Mouse (Mus musculus) gastrocnemius, postnatal 25 days (tissue): Measurements from ENCODE around the gene Atg4b. TPM values are rescaled to one million over a fixed set of nuclear protein-coding genes. Genes with fewer than 3 reads are reported as not detected.

Experiments used
- DNase-seq: peaks from one replicate; pipeline ENCODE4 v3.0.0; 2022
- long read RNA-seq, 2 experiments: library from polyadenylated mRNA; stranded (forward); transcript quantifications; one replicate each; pipeline ENCODE4 v2.0.0; 2021
- total RNA-seq, 2 experiments: library from RNA; stranded (reverse); gene quantifications; 1 replicate in 1 of 2; 2 replicates in 1 of 2; pipeline ENCODE4 v1.2.3; 2021

Gene Atg4b
- total RNA-seq = 10 to 100 TPM; 24.4 to 26.3 TPM
- long read RNA-seq, experiment 1, full-length matches to known transcripts = 8 of 15 reads
- long read RNA-seq, experiment 1, partial matches to known transcripts = 5 of 15 reads
- long read RNA-seq, experiment 1, other reads (novel, unspliced or antisense) = 2 of 15 reads
- long read RNA-seq, experiment 2, full-length matches to known transcripts = 11 of 27 reads
- long read RNA-seq, experiment 2, partial matches to known transcripts = 11 of 27 reads
- long read RNA-seq, experiment 2, other reads (novel, unspliced or antisense) = 5 of 27 reads

DNA sequence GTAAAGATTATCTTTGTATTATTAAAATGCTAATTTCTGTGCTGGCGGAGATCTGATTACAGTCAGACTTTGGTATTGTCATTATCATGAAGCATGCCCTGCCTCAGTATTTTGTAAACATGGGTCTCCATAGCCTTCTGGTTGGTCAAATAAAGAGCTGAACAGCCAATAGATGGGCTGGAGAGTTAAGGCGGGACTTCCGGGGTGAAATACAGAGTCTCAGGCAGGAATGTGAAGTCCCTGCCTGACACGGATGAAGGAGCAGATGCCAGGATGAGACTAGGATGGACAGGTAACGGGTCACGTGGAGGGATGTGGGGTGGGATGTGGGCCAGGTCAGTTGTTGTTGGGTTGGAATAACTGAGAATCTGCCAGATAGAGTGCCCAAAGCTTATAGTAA, at the start of gene Atg4b:
TSS of gene Atg4b (plus strand) at position 211 of the 400 bp plus-strand sequence.
- DNase-seq = no peak

DNA sequence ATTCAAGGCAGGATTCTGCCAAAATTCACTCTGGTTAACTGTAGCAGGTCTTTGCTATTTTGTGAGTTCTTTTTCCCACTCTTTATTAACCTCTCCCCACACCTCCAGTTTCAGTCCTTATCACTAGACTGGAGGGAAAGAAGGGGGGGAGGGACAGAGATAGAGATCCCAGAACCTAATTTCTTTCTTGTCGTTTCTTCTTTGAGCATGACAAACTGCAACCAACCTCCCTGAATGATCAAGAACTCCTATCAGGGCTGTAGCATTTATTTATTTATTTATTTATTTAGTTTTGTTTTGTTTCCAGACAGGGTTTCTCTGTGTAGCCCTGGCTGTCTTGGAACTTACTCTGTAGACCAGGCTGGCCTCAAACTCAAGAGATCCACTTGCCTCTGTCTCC, 49.2 kb upstream of the Atg4b start:
- no peak for DNase-seq

DNA sequence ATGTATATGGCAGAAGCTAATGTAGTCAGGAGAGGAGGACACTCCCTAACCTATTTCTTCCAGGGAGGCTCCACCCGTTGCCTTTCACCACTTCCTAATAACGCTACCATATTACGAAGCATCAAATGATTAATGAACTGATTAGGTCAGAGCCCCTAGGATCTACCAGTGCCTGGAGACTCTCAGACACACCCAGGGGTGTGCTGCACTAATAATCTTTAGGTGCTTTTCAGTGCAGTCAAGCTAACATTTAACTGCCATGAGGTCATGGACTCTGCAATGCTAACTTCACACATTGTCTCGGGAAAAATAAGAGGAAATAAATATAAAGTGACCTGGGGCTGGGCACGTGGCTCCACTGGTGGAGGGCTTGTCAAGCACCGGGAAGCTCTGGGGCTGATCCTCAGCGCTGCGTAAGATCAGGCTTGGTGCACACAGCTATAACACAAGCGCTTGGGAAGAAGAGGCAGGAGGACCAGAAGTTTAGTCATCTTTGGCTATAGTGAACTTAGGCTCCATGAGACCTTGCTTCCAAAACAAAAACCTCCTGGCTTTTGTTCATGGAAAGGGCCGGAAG, 47.7 kb upstream of the Atg4b start:
- DNase-seq = no peak

DNA sequence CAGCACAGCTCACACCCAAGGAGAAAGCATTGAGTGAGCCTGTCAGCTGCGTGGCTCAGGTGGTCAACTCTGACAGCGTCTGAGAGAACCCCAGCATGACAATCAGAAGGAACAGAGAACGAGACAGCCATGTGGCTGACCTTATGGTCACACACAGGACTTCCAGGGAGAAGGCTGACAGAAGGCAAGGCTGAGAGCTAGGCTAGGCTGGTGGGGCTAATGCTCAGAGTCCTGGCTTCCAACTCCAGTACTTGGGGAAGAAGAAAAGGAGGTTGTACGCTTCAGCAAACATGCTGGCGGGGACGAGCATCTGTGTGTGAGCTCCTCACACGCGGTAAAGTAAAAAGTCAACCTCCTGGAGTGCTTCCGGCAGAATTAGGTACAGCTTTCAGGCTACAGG, 47.0 kb upstream of the Atg4b start:
- DNase-seq = no peak

DNA sequence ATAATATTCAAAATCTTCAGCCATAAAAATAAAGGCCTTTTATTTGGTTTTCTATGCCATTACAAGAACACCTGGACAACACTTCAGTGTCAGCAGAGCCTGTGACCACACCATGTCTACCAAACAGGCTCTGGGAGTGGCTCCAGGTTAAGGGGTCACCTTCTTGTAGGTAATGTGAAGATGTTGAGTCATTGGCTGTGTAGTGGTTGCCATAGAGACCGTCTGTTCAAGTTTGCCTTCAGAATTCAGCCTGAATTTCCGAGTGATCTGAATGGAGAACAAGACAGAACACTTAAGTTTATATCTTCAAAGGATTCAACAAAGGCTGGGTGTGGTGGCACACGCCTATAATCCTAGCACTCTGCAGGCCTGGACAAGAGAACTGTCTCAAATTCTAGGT, 45.9 kb upstream of the Atg4b start:
- DNase-seq = no peak

DNA sequence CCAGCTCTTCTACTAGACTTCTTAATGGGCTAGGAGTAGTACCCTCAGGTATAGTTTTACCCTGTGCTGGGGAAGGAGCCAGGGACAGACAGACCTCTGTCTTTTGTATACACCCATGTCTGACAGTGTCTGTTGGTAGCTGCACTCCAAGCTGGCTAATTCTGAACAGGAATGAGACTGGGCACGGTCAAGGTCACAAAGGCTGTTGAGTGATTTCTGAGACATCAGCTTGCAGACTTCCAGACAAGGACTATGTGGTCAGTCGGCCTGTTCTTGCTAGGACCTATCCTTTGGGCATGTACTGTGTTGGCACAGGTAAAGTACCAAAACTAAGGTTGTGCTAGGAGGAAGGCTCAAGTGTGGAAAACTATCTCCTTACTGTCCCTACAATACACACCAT, 35.1 kb upstream of the Atg4b start:
- no peak for DNase-seq

DNA sequence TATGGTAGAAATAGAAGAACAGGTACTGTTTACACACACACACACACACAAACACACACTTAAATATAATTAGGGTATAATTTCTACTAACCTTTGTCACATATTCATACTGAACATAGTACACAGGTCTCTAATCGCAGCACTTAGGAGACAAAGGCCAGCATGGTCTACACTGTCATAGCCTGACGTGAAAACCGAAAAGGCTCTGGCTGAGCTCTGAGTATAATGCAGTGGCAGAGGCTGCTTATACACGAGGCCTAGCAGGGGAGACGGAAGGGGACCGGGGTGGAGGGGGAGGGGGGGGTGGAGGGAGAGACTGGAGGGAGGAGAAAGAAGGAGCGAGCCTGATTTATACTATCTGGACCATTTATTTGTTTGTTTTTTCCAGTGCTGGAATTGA, 29.7 kb upstream of the Atg4b start:
- no peak for DNase-seq

DNA sequence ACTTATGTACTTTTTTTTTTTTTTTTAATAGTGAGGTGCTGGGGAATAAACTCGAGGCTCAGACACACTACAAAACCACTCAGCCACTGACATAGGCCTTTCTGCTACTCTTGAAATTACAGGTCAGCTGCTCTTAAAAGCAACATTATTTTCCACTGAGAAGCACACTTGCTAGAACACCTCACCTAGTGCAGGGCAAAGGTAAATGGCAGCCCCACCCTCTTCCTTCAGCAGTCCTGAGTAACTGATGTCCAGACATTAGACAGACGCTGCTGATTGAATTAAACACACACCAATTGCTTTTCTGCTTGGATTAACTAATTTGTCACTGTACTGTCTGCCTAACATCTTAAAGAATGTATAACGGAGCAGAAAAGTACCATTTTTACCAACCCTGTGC, 26.7 kb upstream of the Atg4b start:
- DNase-seq = no peak

DNA sequence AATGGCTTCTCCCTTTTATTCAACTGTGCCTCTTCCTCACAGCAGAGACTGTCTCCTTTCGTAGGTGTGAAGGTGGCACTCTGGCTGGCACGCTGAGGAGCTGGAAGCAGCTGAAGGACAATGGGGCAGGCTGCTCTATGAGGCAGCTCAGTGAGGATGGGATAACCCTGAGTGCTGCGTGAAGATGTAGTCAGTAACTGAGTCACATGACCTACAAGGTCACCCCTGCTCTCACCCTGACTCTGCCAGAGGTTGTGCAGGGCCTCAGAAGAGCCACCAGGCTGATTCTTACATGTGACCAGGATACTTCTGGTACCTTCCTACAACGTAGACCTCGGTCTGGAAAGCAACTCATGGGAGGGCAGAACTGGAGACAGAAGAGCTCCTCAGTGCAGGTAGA, 25.6 kb upstream of the Atg4b start:
- DNase-seq = no peak

DNA sequence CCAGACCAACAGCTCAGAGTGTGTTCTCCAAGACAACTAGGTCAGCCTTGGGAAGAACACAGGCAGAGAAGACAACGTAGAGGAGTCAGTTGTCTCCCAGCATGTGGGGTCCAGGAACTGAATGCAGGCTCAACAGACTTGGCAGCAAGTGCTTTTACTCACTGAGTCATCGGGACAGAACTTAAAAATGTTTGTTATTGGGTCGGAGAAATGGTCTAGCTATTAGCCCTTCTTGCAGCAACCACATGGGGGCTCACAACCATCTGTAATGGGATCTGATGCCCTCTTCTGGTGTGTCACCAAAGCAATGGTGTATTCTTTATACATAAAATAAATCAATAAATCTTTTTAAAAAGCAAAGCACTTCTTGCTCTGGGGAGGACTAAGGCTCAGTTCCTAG, 25.2 kb upstream of the Atg4b start:
- DNase-seq = no peak

DNA sequence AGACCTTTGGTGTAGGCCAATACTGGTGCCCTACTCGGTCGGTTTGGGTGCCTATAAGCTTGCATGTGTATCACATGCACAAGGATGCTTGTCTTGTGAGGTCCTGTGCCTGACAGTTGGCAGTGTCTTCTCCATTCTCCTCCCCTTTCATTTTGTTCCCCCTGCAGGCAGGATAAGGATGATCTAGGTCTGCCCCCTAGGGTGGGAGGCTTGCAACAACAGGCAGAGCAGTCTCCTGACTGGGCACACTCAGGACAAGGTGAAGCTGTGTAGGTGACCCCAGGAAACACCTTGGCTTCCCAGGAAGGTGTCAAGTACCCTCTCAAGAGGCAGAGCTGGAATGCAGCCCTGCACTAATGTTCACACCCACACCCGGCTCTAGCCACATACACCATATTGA, 24.3 kb upstream of the Atg4b start:
- DNase-seq = peak; percentile 32

DNA sequence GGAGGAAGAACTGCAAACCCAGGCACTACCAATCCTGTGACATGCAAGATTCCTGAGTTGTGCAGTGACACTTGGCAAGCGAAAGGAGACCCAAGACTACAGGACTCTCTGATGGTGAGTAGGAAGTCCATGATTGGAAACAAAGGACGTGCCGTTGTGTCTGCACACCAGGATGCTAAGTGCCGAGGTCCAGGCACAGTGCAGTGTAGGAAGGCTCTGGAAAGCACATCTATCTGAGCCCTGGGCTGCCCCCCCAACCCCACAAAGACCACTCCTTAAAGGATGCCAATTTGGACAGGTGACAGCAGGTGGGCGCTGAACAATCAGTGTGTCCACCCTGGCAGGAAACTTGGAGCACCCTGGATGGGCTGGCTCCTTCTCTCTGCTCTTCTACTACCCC, 20.2 kb upstream of the Atg4b start:
- DNase-seq = no peak

DNA sequence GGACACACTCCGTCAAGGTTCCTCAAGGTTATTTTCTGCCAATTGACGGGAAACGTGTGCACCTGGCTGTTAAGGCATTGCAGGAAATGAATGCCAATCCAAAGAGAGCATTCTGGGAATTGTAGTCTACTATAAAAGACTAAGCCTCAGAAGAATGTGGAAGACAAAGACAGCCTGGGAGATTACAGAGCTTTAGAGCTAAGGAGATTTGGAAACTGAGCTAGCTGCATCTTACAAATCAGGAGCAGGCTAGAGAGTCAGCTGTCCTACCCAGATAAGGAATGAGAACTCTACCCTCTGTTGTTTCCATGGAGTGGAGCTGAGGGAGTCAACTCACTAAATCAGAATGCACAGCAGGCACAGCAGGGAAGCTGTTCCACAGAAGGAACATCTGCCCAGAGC, 19.4 kb upstream of the Atg4b start:
- DNase-seq = no peak

DNA sequence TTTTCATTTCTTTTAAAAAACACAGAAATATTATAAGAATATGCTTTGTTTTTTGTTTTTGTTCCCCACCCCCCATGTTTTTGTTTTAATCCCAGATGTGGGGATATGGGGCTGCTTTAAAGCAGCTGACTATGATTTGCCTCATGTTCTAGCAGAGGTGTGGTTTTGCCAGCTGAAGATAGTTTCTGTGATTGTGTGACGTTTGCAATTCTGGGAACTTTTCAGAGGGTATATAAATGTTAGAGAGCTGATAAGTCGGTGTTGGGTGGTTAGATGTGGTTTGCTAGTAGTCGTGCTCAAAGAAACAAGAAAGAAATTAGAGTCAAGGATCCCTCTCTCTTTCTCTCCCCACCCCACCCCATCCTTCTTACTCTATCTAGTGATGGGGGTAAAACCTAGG, 15.4 kb upstream of the Atg4b start:
- no peak for DNase-seq

DNA sequence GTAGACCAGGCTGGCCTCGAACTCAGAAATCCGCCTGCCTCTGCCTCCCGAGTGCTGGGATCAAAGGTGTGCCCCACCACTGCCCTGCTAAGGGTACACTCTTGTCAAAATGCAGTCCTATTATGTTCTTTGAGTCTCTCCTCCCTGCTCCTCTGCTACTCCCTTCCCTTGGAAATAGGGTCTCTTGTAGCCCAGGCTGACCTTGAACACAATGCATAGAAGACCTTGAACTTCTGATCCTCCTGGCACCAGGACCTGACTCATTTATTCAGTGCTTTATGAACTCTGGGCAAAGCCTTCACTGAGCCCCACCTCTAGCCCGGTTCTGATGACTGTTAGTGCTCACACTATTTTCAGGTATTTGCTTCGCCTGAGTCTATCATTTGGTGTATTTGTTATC, 13.6 kb upstream of the Atg4b start:
- DNase-seq = no peak

DNA sequence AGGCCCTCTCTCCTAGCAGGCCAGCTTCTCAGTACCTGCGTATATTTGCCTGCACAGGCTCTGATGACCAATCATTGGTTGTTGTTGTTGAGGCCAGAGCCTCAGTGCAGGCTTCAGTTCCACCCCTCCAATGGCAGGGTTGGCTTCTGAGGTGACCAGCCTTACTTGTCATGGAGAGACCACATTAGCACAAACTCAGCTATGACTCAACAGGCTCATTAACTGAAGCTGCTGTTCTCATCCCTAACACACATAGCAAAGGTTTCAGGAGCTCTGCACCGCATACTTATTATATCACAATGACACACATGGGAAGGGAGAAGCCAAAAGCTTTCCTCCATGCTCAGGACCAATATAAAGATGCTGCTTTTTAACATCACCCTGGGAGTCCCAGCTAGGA, 10.6 kb upstream of the Atg4b start:
- DNase-seq = no peak

DNA sequence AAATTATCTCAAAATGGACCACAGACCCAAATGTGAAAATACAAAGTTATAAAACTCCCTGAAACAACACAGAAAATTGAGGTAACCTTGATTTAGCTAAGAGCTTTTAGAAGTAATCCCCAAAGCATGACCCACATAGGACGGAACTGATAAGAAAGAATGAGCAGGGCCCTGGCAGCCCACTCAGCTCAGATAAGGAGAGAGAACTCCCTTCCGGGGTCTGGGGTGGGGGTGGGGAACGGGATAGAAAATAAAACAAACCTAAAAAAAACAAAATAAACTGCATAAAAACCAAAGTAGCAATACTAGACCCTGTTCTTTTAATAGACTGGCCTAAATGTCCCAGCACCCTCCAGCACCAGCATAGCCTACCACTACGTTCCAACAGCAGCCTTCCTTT, 9.3 kb upstream of the Atg4b start:
- no peak for DNase-seq

DNA sequence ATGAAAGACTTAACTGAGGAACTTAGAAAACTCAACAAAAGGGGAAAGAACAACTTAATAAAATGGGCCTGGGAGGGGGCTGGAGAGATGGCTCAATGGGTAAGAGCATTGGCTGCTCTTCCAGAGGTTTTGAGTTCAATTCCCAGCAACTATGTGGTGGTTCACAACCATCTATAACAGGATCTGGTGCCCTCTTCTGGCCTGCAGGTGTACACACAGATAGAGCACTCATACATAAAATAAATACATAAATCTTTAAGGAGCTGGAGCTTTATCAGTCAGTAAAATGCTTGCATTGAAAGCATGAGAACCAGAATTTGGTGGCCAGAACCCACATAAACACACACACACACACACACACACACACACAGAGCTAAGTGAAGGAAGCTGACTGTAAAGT, 8.4 kb upstream of the Atg4b start:
- DNase-seq = no peak

DNA sequence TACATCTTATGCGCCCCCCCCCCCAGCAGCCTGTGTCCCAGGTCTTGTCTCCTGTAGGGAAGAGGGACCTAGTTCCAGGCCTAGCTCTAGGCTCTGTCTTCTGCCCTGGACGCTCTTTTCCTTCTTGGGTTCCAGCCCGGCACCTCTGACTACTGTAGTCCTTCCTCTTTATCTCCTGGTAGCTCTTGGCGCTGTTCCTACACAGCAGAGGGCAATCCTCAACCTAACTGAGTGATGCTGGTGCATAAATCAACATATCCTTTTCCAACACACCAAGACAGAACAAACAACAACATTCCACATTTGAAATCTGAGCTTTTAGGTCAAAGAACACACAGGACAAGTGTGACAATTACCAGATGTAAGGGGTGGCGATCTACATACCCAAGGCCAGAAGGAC, 5.1 kb upstream of the Atg4b start:
- no peak for DNase-seq

DNA sequence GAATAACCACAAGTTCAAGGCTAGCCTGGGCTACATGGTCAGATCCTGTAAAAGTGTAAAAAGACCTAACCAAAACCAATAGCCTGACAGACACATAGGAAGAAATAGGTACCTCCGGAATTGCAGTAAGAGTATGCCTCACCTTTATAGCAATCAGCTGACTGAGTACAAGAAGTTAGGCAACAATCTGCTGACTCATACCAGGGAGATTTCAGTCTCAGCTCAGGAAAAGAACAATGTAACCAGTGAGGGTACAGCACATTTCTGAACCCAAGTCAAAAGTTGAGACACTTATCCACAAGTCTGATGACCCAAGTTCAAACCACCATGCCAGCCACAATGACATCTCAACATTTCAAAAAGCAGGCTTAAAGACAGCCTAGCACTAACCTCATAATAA, 2.8 kb upstream of the Atg4b start:
- no peak for DNase-seq

DNA sequence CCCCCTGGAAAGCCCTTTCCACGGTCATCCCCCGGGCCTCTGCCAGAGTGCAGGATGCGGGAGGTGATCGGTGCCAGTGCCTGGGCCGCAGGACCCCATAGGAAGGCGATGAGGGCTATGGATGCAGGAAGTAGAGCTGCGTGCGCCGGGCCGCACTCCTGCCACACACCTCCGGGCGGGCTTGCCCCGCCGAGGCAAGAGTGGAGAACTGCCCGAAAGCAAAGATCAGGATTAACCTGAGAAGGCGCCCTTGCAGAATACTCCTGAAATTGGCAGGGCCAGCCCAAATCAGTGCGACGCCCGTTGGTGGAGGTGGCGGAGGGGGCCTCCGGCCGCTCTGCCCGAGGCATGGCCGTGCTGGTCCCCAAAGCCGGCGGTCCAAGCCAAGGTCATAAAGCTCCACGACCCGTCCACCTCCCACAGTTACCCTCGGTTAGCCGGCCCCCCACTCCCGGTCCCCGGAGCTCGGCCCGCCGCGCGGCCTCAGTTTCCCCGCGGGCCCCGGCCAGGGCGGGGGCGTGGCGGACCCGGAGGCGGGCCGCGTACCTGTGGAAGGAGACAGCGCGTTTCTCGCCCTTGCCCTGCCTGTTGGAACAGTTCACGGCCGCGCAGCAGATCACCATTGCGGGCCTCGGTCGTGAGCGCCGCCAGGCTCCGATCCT, 2.7 kb downstream of the Atg4b start:
- peak; percentile 24 for DNase-seq

DNA sequence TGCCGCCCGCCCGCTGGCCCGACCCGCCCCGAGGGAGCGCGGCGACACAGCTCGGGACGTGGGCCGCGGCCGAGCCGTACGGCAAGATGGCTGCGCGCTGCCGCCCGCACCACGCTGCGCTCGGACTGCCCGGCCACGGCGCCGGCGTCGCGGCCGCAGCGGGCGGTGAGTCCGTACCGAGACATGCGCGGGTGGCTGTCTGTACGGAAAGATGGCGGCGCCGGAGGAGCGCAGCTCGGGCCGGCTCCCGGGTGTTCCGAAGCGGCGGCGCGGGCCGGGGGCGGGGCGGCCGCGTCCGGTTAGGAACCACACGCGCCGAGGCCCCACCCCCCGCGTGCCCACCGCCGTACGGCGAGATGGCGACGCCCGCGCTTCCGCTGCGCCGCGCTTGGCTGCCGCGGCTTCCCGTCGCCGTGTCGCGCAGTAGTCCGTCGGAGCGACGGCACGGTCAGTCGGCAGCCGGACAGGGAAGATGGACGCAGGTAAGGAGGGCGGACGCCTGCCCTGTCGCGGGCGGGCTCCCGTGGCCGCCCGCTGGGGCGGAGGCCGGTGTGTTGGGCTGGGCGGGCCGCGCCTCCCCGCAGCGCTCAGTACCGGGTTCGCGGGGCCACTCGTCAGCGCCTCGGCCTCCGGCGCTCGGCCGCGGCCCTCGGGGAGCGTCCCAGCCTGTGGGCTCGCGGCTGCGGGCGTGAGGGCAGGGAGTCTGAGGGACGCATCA, 3.4 kb downstream of the Atg4b start, which contains the start of gene Thap4:
TSS of gene Thap4 (minus strand) at position 292 of the 718 bp plus-strand sequence.
- DNase-seq = peak; percentile 95

DNA sequence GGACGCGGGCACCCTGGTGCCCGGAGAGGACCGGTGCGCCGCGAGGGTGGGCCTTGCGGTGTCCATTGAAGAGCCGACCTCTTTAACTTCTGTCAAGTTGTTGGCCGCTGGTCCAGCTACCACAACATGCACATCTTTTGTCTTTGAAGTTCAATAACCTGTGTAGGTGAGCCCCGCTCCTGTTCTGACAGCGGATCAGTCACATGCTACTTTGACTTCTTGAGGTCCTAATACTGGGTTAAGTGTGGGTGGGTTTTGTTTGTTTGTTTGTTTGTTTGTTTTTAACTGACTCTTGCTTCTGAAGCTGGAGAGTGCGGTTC, 4.0 kb downstream of the Atg4b start:
- DNase-seq = no peak
